Comparison of ENCODE assay signal across 8 mouse cellular contexts in the genomic region with DNA sequence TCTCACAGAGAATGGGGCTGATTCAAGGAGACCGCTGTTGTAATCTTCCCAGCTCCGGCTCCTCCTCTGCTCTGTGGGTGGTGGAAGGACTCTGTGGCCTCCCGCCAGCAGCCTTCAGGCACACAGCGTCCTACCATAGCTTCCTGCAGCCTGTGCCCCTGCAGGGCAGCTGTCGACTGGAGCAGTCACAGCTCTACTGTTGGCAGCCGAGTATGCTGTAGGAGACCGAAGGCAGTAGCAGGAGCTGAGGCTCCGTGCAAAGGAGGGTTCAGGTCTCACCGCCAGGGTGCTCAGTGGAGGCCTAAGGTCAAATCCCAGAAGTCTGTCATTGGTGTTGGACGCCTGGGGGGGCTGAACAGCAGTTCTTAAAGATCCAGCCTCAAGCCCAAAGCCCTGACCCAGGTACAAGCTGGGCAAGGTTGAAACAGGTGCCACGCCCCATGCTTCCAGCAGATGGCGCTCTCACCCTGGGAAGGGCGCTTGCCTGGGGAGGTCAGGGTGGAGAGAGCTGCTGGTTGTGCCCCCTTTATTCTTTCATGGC.
A peak's percentile ranks its signal among the peaks of the same experiment; 100 is the strongest.
DNase-seq lines count a peak whose midpoint lies in the region; ATAC-seq lines count a peak whose summit lies in the region.

No protein-coding gene starts in this region.

- no peaks in the 10 kb centered on the region for H3K27me3 ChIP-seq in embryonic facial prominence, embryonic 15.5 days
- no peaks in the 10 kb centered on the region for H3K27me3 ChIP-seq in heart, embryonic 11.5 days (ENCODE audit: control insufficient read depth, insufficient read depth, low read length)
- no peaks in the 10 kb centered on the region for H3K27me3 ChIP-seq in liver, embryonic 15.5 days
- H3K27me3 ChIP-seq in neural tube, embryonic 11.5 days (ENCODE audit: control insufficient read depth, insufficient read depth, low read length), result no peaks in the 10 kb centered on the region
- no peaks in the 10 kb centered on the region for H3K27me3 ChIP-seq in stomach, embryonic 16.5 days (ENCODE audit: control insufficient read depth, insufficient read depth, low read length)

- DNase-seq in CD4-positive helper T cell, adult 2 months (ENCODE audit: low read depth, low spot score), result peak; percentile 51
- peak; percentile 82 for DNase-seq in adrenal gland, postnatal 25 days
- DNase-seq in kidney, postnatal 10 days, result peak; percentile 80
- DNase-seq in neural tube, embryonic 11.5 days (ENCODE audit: low spot score), result peak; percentile 80

- H3K9me3 ChIP-seq in embryonic facial prominence, embryonic 15.5 days (replicated peaks), result no peaks in the 10 kb centered on the region
- no peaks in the 10 kb centered on the region for H3K9me3 ChIP-seq in heart, embryonic 11.5 days (replicated peaks; ENCODE audit: control insufficient read depth, low read length)
- H3K9me3 ChIP-seq in liver, embryonic 15.5 days (replicated peaks), result no peaks in the 10 kb centered on the region
- H3K9me3 ChIP-seq in neural tube, embryonic 11.5 days (ENCODE audit: control insufficient read depth, low read length), result no peaks in the 10 kb centered on the region
- H3K9me3 ChIP-seq in stomach, embryonic 16.5 days (replicated peaks; ENCODE audit: control insufficient read depth, low read length), result no peaks in the 10 kb centered on the region

- 0 out of 2 replicates have a peak, but pooled peaks have one; percentile 36 for ATAC-seq in embryonic facial prominence, embryonic 15.5 days (ENCODE audit: insufficient number of reproducible peaks, low FRiP score, low TSS enrichment, low read depth)
- ATAC-seq in heart, embryonic 11.5 days (replicated peaks; ENCODE audit: insufficient number of reproducible peaks, low FRiP score, low TSS enrichment), result no peak; the same call in 1 of the 2 replicates
- peak; percentile 65 for ATAC-seq in liver, embryonic 15.5 days (ENCODE audit: insufficient read depth)
- ATAC-seq in neural tube, embryonic 11.5 days (ENCODE audit: insufficient read depth, low FRiP score, low TSS enrichment), result no peak
- peak; percentile 64; the same call in 1 of the 2 replicates for ATAC-seq in stomach, embryonic 16.5 days (ENCODE audit: insufficient read depth, low FRiP score)

- H3K36me3 ChIP-seq in embryonic facial prominence, embryonic 15.5 days, result no peaks in the 10 kb centered on the region
- H3K36me3 ChIP-seq in heart, embryonic 11.5 days (ENCODE audit: control insufficient read depth, insufficient read depth, low read length), result no peaks in the 10 kb centered on the region
- no peaks in the 10 kb centered on the region for H3K36me3 ChIP-seq in liver, embryonic 15.5 days (replicated peaks)
- H3K36me3 ChIP-seq in neural tube, embryonic 11.5 days (ENCODE audit: control insufficient read depth, insufficient read depth, low read length), result no peaks in the 10 kb centered on the region
- no peaks in the 10 kb centered on the region for H3K36me3 ChIP-seq in stomach, embryonic 16.5 days (ENCODE audit: control insufficient read depth, insufficient read depth, low read length)

- 5% methylated on average over 13 of the region's 13 CpGs for WGBS in embryonic facial prominence, embryonic 15.5 days
- WGBS in heart, embryonic 11.5 days (ENCODE audit: insufficient replicate concordance), result 5% methylated on average over 13 of the region's 13 CpGs
- WGBS in liver, embryonic 15.5 days (ENCODE audit: insufficient replicate concordance), result 16% methylated on average over 13 of the region's 13 CpGs
- whole genome bisulfite sequencing in neural tube, embryonic 11.5 days, result 4% methylated on average over 13 of the region's 13 CpGs
- 12% methylated on average over 13 of the region's 13 CpGs for WGBS in stomach, embryonic 16.5 days

- peaks cover 79% of the 10 kb centered on the region for H3K4me1 ChIP-seq in embryonic facial prominence, embryonic 15.5 days
- H3K4me1 ChIP-seq in heart, embryonic 11.5 days (ENCODE audit: control insufficient read depth, insufficient read depth, low read length), result peaks cover 36% of the 10 kb centered on the region
- H3K4me1 ChIP-seq in liver, embryonic 15.5 days (replicated peaks), result peaks cover 35% of the 10 kb centered on the region
- H3K4me1 ChIP-seq in neural tube, embryonic 11.5 days (ENCODE audit: control insufficient read depth, insufficient read depth, low read length), result peaks cover 66% of the 10 kb centered on the region
- H3K4me1 ChIP-seq in stomach, embryonic 16.5 days (ENCODE audit: control insufficient read depth, insufficient read depth, low read length), result peaks cover 42% of the 10 kb centered on the region

- peak overlapping the region; percentile 24 for H3K4me2 ChIP-seq in embryonic facial prominence, embryonic 15.5 days (replicated peaks)
- peak overlapping the region; percentile 51 for H3K4me2 ChIP-seq in heart, embryonic 11.5 days
- H3K4me2 ChIP-seq in liver, embryonic 15.5 days, result peak overlapping the region; percentile 54
- H3K4me2 ChIP-seq in neural tube, embryonic 11.5 days (ENCODE audit: low read depth), result 0 out of 2 replicates have a peak overlapping the region, but pooled peaks have one; percentile 11
- 0 out of 2 replicates have a peak overlapping the region, but pooled peaks have one; percentile 12 for H3K4me2 ChIP-seq in stomach, embryonic 16.5 days (ENCODE audit: low read depth, low read length)

- H3K4me3 ChIP-seq in embryonic facial prominence, embryonic 15.5 days (replicated peaks), result no peak overlapping the region
- H3K4me3 ChIP-seq in heart, embryonic 11.5 days (ENCODE audit: low read depth, low read length), result no peak overlapping the region
- peak overlapping the region; percentile 22; the same call in 1 of the 2 replicates for H3K4me3 ChIP-seq in liver, embryonic 15.5 days (replicated peaks)
- H3K4me3 ChIP-seq in neural tube, embryonic 11.5 days (ENCODE audit: low read depth, low read length), result no peak overlapping the region
- no peak overlapping the region for H3K4me3 ChIP-seq in stomach, embryonic 16.5 days (replicated peaks; ENCODE audit: low read length)

- H3K27ac ChIP-seq in embryonic facial prominence, embryonic 15.5 days (replicated peaks), result peak overlapping the region; percentile 49
- H3K27ac ChIP-seq in heart, embryonic 11.5 days (ENCODE audit: low read depth, low read length), result peak overlapping the region; percentile 24; the same call in 1 of the 2 replicates
- peak overlapping the region; percentile 48 for H3K27ac ChIP-seq in liver, embryonic 15.5 days (replicated peaks)
- H3K27ac ChIP-seq in neural tube, embryonic 11.5 days (ENCODE audit: low read depth, low read length), result peak overlapping the region; percentile 55; the same call in 1 of the 2 replicates
- peak overlapping the region; percentile 55; the same call in 1 of the 2 replicates for H3K27ac ChIP-seq in stomach, embryonic 16.5 days (ENCODE audit: low read length)

- H3K9ac ChIP-seq in embryonic facial prominence, embryonic 15.5 days, result no peak overlapping the region
- H3K9ac ChIP-seq in heart, embryonic 11.5 days (ENCODE audit: low read depth, low read length), result peak overlapping the region; percentile 44
- peak overlapping the region; percentile 42; the same call in 1 of the 2 replicates for H3K9ac ChIP-seq in liver, embryonic 15.5 days
- peak overlapping the region; percentile 19 for H3K9ac ChIP-seq in neural tube, embryonic 11.5 days (ENCODE audit: low read length)
- H3K9ac ChIP-seq in stomach, embryonic 16.5 days (ENCODE audit: low read length), result peak overlapping the region; percentile 55

Comparison
In these comparisons a context has a peak if more than half of its experiments do, and no peak if none do; other contexts are left out.
1. ATAC-seq: peak in embryonic facial prominence, embryonic 15.5 days (single experiment), liver, embryonic 15.5 days (single experiment) and stomach, embryonic 16.5 days (single experiment); none in heart, embryonic 11.5 days (single experiment) and neural tube, embryonic 11.5 days (single experiment).
2. Peak in every context shown above with its lines, with median percentiles within 50 percentile points of each other: DNase-seq, H3K27ac ChIP-seq and H3K4me2 ChIP-seq.